Mouse (Mus musculus): ENCODE data around the gene Smurf1.

GRCm38 (mm10) chr5:144948422-144948821 is 17.2 kb downstream of the Smurf1 start:
- no peak for TF ChIP-seq CTCF (IDR thresholded peaks at IDR 0.05; ENCODE audit: low read depth, low read length)
- no peak for TF ChIP-seq TAL1 (conservative IDR thresholded peaks at IDR 0.05; ENCODE audit: low read depth, low read length)

All from G1E (cell line).